Mouse (Mus musculus) heart, adult 2 months (tissue): ENCODE results near the gene Ccl2.

ENCODE experiments used
- CTCF ChIP-seq: fragments of 200-600 bp; IDR thresholded peaks from 2 replicates; pipeline ENCODE4 v1.8.1; 2022; ENCODE audit warnings: antibody characterized with exemption, mild to moderate bottlenecking, moderate library complexity
- EP300 ChIP-seq: fragments of 200-500 bp; IDR thresholded peaks from 2 replicates; pipeline ENCODE4 v1.6.1; 2011; ENCODE audit warnings: low read depth, low read length, control low read depth; ENCODE audit not compliant: insufficient read depth
- POLR2A ChIP-seq: fragments of 200-500 bp; IDR thresholded peaks from 2 replicates; pipeline ENCODE4 v1.6.1; 2011; ENCODE audit warnings: mild to moderate bottlenecking, low read depth, low read length, control low read depth; ENCODE audit not compliant: insufficient read depth

DNA sequence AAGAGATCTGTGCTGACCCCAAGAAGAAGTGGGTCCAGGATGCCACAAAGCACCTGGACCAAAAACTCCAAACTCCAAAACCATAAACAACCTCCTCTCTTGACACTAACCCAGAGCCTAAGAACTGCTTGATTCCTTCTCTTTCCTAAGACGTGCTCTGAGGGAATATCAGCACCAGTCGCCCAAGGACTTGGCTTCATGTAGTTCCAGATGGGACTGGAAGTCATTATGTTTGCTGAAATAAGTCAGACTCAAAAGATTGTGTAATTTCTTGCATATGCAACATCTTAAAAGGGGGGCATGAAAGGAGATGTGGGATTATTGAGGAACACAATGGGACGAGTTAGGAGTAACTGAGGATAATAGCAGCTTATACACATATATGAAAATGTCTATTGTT lies 26.9 kb downstream of the Ccl2 start:
- TF ChIP-seq EP300 (no peak), CTCF (no peak), POLR2A (peak; percentile 28; the same call in 1 of the 2 replicates)
